Mouse (Mus musculus): ENCODE data around the gene Syna. TPM values are rescaled to one million over a fixed set of nuclear protein-coding genes. Genes with fewer than 3 reads are reported as not detected.

Gene Syna
- polyA plus RNA-seq, 1 experiment from 2014 or later, result not detected

GRCm38 (mm10) chr5:134568030-134568429 lies 8.1 kb upstream of the Syna start:
- Histone ChIP-seq H3K36me3 (ENCODE audit: insufficient read depth) (no peaks in the 10 kb centered on the region), H3K4me2 (no peak overlapping the region), H3K4me1 (ENCODE audit: insufficient read depth) (peaks cover 6% of the 10 kb centered on the region; the same call in 1 of the 2 replicates), H3K27me3 (ENCODE audit: insufficient read depth, low read length) (no peaks in the 10 kb centered on the region), H3K9ac (no peak overlapping the region), H3K4me3 (ENCODE audit: low read depth, low read length) (no peak overlapping the region), H3K9me3 (ENCODE audit: low read depth, low read length) (no peaks in the 10 kb centered on the region), H3K27ac (ENCODE audit: low read depth) (peak overlapping the region; percentile 85; the same call in 1 of the 2 replicates)
- WGBS, result 59% methylated on average over 3 of the region's 3 CpGs
- no peak for TF ChIP-seq CTCF (IDR thresholded peaks at IDR 0.05; ENCODE audit: low read depth)
- ATAC-seq (ENCODE audit: insufficient read depth), result no peak
- no peak for DNase-seq

GRCm38 (mm10) chr5:134567445-134567844 lies 7.5 kb upstream of the Syna start:
- no peak for TF ChIP-seq CTCF (IDR thresholded peaks at IDR 0.05; ENCODE audit: low read depth)
- H3K4me3 ChIP-seq (ENCODE audit: low read depth, low read length), result no peak overlapping the region
- 82% methylated on average over 4 of the region's 4 CpGs for WGBS

DNA sequence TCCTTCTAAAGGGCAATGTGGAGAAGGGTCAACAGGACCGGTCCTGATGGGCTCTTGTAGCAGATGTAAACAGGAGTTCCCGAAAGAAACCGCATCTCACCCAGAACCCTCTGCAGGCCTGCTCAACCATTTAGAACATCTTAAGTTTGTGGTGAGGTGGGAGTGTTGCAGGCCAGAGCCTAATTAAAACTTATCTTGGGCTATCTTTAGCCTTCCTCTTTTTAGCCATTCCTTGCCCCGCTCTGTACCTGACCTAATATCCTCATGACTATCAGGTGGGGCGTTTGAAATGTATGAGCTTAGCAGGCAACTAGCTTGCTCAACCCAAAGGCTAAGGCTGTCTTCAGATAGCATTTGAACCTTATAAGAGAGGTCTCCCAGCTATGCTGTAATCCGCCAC lies 5.7 kb upstream of the Syna start:
- no peaks in the 10 kb centered on the region for H3K36me3 ChIP-seq (ENCODE audit: insufficient read depth)
- no peak for TF ChIP-seq CTCF (IDR thresholded peaks at IDR 0.05; ENCODE audit: low read depth)
- no peak overlapping the region for H3K27ac ChIP-seq (ENCODE audit: low read depth)
- ATAC-seq (ENCODE audit: insufficient read depth) (no peak), DNase-seq (no peak)
- no peaks in the 10 kb centered on the region for H3K27me3 ChIP-seq (ENCODE audit: insufficient read depth, low read length)
- H3K4me1 ChIP-seq (ENCODE audit: insufficient read depth), result peaks cover 2% of the 10 kb centered on the region; the same call in 1 of the 2 replicates
- no peak overlapping the region for H3K4me3 ChIP-seq (ENCODE audit: low read depth, low read length)
- no peaks in the 10 kb centered on the region for H3K9me3 ChIP-seq (ENCODE audit: low read depth, low read length)
- 82% methylated on average over 6 of the region's 6 CpGs for WGBS
- no peak overlapping the region for H3K9ac ChIP-seq
- H3K4me2 ChIP-seq, result no peak overlapping the region

More at GRCm38 (mm10) chr5:134567445-134567844, 7.5 kb upstream of the Syna start:
- Histone ChIP-seq H3K36me3 (ENCODE audit: insufficient read depth) (no peaks in the 10 kb centered on the region), H3K4me1 (ENCODE audit: insufficient read depth) (peaks cover 6% of the 10 kb centered on the region; the same call in 1 of the 2 replicates), H3K9ac (no peak overlapping the region), H3K27me3 (ENCODE audit: insufficient read depth, low read length) (no peaks in the 10 kb centered on the region), H3K9me3 (ENCODE audit: low read depth, low read length) (no peaks in the 10 kb centered on the region), H3K4me2 (no peak overlapping the region), H3K27ac (ENCODE audit: low read depth) (no peak overlapping the region)
- ATAC-seq (ENCODE audit: insufficient read depth), result no peak
- no peak for DNase-seq

GRCm38 (mm10) chr5:134564272-134564671 lies 4.3 kb upstream of the Syna start:
- H3K36me3 ChIP-seq (ENCODE audit: insufficient read depth), result no peaks in the 10 kb centered on the region
- no peak for TF ChIP-seq CTCF (IDR thresholded peaks at IDR 0.05; ENCODE audit: low read depth)
- no peak overlapping the region for H3K4me2 ChIP-seq
- no peaks in the 10 kb centered on the region for H3K27me3 ChIP-seq (ENCODE audit: insufficient read depth, low read length)
- H3K27ac ChIP-seq (ENCODE audit: low read depth), result no peak overlapping the region
- ATAC-seq (ENCODE audit: insufficient read depth), result no peak
- peaks cover 2% of the 10 kb centered on the region; the same call in 1 of the 2 replicates for H3K4me1 ChIP-seq (ENCODE audit: insufficient read depth)
- no peak overlapping the region for H3K4me3 ChIP-seq (ENCODE audit: low read depth, low read length)
- H3K9me3 ChIP-seq (ENCODE audit: low read depth, low read length), result no peaks in the 10 kb centered on the region
- DNase-seq, result no peak
- 96% methylated on average over 2 of the region's 2 CpGs for WGBS
- no peak overlapping the region for H3K9ac ChIP-seq

DNA sequence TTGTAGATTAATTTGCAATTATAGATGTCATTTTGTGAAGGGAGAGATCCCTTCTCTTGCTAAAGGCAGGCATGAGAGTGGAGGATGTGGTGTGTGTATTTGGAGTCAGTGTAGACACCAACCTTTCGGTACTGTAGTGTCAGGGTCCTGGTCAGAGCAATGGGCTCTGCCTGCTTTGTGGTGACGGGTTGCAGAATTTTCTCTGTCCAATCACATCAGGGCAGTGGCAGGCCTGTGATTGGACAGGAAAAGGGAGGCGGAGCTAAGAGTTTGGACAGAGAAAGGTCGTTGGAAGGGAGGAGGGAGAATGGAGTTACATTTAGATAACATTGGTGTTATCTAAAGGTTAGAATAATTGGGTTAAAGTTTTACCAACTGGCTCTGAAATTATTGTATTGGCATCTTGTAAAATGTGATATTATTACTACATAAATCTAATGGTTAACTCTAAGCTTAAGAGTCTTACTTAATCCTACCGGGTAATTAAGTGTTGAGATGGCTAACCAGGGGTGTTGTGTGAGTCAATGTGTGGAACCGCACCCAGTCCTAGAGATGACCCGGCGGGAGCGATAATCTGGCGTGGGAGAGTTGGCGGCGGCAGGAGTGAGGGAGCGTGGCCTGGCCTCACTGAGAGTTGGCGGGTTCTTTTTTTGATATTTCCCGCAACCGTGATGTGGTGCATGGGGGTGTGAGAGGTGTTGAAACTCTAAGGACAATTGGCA lies 640 bp upstream of the Syna start:
- DNase-seq (no peak), ATAC-seq (ENCODE audit: insufficient read depth) (no peak)
- H3K4me3 ChIP-seq (ENCODE audit: low read depth, low read length), result no peak overlapping the region
- no peaks in the 10 kb centered on the region for H3K36me3 ChIP-seq (ENCODE audit: insufficient read depth)
- TF ChIP-seq CTCF (IDR thresholded peaks at IDR 0.05; ENCODE audit: low read depth), result no peak
- 70% methylated on average over 16 of the region's 16 CpGs for WGBS
- no peaks in the 10 kb centered on the region for H3K9me3 ChIP-seq (ENCODE audit: low read depth, low read length)
- no peaks in the 10 kb centered on the region for H3K4me1 ChIP-seq (ENCODE audit: insufficient read depth)
- no peak overlapping the region for H3K4me2 ChIP-seq
- H3K27ac ChIP-seq (ENCODE audit: low read depth), result no peak overlapping the region
- H3K9ac ChIP-seq, result no peak overlapping the region
- H3K27me3 ChIP-seq (ENCODE audit: insufficient read depth, low read length), result no peaks in the 10 kb centered on the region

GRCm38 (mm10) chr5:134555463-134556164 lies 4.4 kb downstream of the Syna start:
- Histone ChIP-seq H3K4me2 (peak overlapping the region; percentile 48), H3K9me3 (ENCODE audit: low read depth, low read length) (no peaks in the 10 kb centered on the region), H3K27me3 (ENCODE audit: insufficient read depth, low read length) (no peaks in the 10 kb centered on the region), H3K9ac (no peak overlapping the region; the same call in 1 of the 2 replicates), H3K36me3 (ENCODE audit: insufficient read depth) (no peaks in the 10 kb centered on the region), H3K4me1 (ENCODE audit: insufficient read depth) (peaks cover 13% of the 10 kb centered on the region), H3K27ac (ENCODE audit: low read depth) (peak overlapping the region; percentile 65; the same call in 1 of the 2 replicates), H3K4me3 (ENCODE audit: low read depth, low read length) (no peak overlapping the region)
- ATAC-seq (ENCODE audit: insufficient read depth) (peak; percentile 11; the same call in 1 of the 2 replicates), DNase-seq (peak; percentile 92)
- no peak for TF ChIP-seq CTCF (IDR thresholded peaks at IDR 0.05; ENCODE audit: low read depth)
- 5% methylated on average over 20 of the region's 20 CpGs for WGBS

DNA sequence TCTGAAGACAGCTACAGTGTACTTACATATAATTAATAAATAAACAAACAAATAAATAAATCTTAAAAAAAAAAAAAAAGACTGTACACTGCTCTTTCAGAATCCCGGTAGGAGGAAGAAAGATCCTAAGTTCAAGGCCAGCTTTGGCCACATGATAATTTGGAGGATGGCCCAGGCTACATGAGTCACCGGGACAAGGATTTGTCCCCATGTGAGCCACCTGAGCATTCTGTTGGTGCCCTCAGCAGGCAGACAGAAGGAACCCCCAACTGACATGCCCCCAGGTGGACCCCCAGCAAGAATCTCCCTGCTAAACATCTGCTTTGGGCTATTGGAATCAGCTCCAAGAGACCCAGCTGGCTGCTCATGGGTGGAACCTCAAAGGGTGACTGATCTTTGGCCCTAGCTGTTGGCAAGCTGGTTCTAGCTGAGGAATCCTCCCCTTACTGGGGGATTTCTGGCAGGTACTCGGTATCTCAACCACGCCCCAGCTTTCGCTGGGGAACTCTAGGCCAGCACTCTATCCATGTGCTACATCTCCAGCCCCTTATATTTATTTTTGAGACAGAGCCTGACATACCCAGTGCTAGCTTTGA lies 5.9 kb downstream of the Syna start:
- Histone ChIP-seq H3K36me3 (ENCODE audit: insufficient read depth) (no peaks in the 10 kb centered on the region), H3K9ac (no peak overlapping the region), H3K9me3 (ENCODE audit: low read depth, low read length) (no peaks in the 10 kb centered on the region), H3K4me1 (ENCODE audit: insufficient read depth) (peaks cover 18% of the 10 kb centered on the region), H3K27me3 (ENCODE audit: insufficient read depth, low read length) (no peaks in the 10 kb centered on the region), H3K27ac (ENCODE audit: low read depth) (no peak overlapping the region), H3K4me3 (ENCODE audit: low read depth, low read length) (no peak overlapping the region), H3K4me2 (no peak overlapping the region)
- WGBS, result 86% methylated on average over 5 of the region's 5 CpGs
- ATAC-seq (ENCODE audit: insufficient read depth), result no peak
- no peak for DNase-seq
- TF ChIP-seq CTCF (IDR thresholded peaks at IDR 0.05; ENCODE audit: low read depth), result no peak
